Mouse (Mus musculus) myocyte (in vitro differentiated cells): Measurements from ENCODE around the gene Gdf15.

Experiments
- CEBPB ChIP-seq: IDR thresholded peaks from 2 replicates; pipeline ENCODE4 v1.6.1; 2011; ENCODE audit warnings: mild to moderate bottlenecking, moderate library complexity; ENCODE audit not compliant: poor library complexity, insufficient read depth, severe bottlenecking
- E2F4 ChIP-seq: IDR thresholded peaks from one replicate; pipeline ENCODE4 v1.6.1; 2011; ENCODE audit warnings: mild to moderate bottlenecking, control low read depth, moderate library complexity; ENCODE audit not compliant: insufficient read depth
- MAX ChIP-seq: IDR thresholded peaks from one replicate; pipeline ENCODE4 v1.6.1; 2011; ENCODE audit warnings: low read depth, mild to moderate bottlenecking, control low read depth
- MYOG ChIP-seq, 3 experiments: IDR thresholded peaks; one replicate each; pipeline ENCODE4 v1.6.1; 2011; ENCODE audit warnings: control low read depth in 2 of 3, low read depth in 2 of 3, mild to moderate bottlenecking in 2 of 3; ENCODE audit not compliant: insufficient read length in 2 of 3, control insufficient read depth in 1 of 3, insufficient read depth in 1 of 3
- POLR2A ChIP-seq: IDR thresholded peaks from one replicate; pipeline ENCODE4 v1.6.1; 2011; ENCODE audit warnings: low read depth, mild to moderate bottlenecking, control low read depth, moderate library complexity; ENCODE audit not compliant: insufficient read length
- POLR2AphosphoS2 ChIP-seq: IDR thresholded peaks from one replicate; pipeline ENCODE4 v1.6.1; 2011; ENCODE audit warnings: low read depth, control low read depth; ENCODE audit not compliant: insufficient read length
- REST ChIP-seq: IDR thresholded peaks from one replicate; pipeline ENCODE4 v1.6.1; 2011; ENCODE audit warnings: mild to moderate bottlenecking, control low read depth, moderate library complexity; ENCODE audit not compliant: insufficient read depth, insufficient read length
- TCF12 ChIP-seq: IDR thresholded peaks from one replicate; pipeline ENCODE4 v1.6.1; 2011; ENCODE audit warnings: mild to moderate bottlenecking, control low read depth; ENCODE audit not compliant: poor library complexity, insufficient read depth, severe bottlenecking
- USF1 ChIP-seq: IDR thresholded peaks from one replicate; pipeline ENCODE4 v1.6.1; 2011; ENCODE audit warnings: low read depth, mild to moderate bottlenecking, control low read depth, moderate library complexity

GRCm38 (mm10) chr8:70638752-70639151 is 6.5 kb upstream of the Gdf15 start:
- TF ChIP-seq CEBPB: no peak
- no peak for TF ChIP-seq POLR2AphosphoS2
- no peak for TF ChIP-seq POLR2A
- no peak for TF ChIP-seq TCF12
- no peak for TF ChIP-seq MYOG (IDR thresholded peaks at IDR 0.05; ENCODE audit: control insufficient read depth in 1 of 3, insufficient read depth in 1 of 3, insufficient read length in 2 of 3, low read depth in 2 of 3)
- no peak for TF ChIP-seq MAX
- TF ChIP-seq USF1: no peak
- TF ChIP-seq REST: no peak
- no peak for TF ChIP-seq E2F4
